Mouse (Mus musculus) lung, postnatal 0 days (tissue): ENCODE data around the gene Hoxd12.

Experiments used
- CTCF ChIP-seq: IDR thresholded peaks from 2 replicates; pipeline ENCODE4 v1.5.1; 2016; ENCODE audit warnings: antibody characterized with exemption, mild to moderate bottlenecking
- EP300 ChIP-seq: IDR thresholded peaks from 2 replicates; pipeline ENCODE4 v1.6.1; 2016; ENCODE audit warnings: antibody characterized with exemption, mild to moderate bottlenecking, control low read depth

DNA sequence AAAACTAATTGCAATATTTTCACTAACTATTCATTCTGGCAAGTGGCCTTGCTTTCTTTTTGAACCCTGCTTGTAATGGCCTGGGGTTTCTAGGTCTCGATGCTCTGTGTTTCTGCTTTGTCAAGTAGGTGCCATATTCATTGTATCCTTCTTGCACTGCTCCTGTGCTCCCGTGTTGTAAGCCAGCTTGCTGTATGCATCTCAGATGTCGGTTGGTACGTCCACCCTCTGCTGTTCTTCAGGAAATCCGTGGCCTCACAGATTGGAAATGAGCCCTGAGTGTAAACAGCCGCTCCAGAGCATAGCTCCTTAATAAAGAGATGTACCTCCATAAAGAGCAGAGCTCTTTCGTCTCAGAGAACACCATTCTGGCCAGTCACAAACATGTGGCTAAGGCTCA, 32.8 kb downstream of the Hoxd12 start:
- TF ChIP-seq CTCF = no peak
- no peak for TF ChIP-seq EP300
